Mouse (Mus musculus): ENCODE measurements at regions not wholly inside any gene's neighbourhood (a gene's known extent, or its start where the extent isn't known, plus 50 kb on each side); places are given as distances from the start of the nearest gene placed in this dataset.

- Histone ChIP-seq H3K27me3 (ENCODE audit: control insufficient read depth in 1 of 2, insufficient read depth in 2 of 2, low read length in 2 of 2) (peaks cover 0 to 7% of the 10 kb centered on the region in 2 experiments; a peak in 3 of 4 replicates), H3K36me3 (ENCODE audit: control insufficient read depth in 1 of 2, insufficient read depth in 2 of 2, low read length in 2 of 2) (no peaks in the 10 kb centered on the region), H3K9me3 (replicated peaks; ENCODE audit: insufficient read depth, low read length) (no peaks in the 10 kb centered on the region), H3K4me1 (ENCODE audit: control insufficient read depth in 1 of 2, insufficient read depth in 2 of 2, low read length in 2 of 2) (no peaks in the 10 kb centered on the region), H3K79me2 (ENCODE audit: control insufficient read depth, insufficient read depth, low read length, poor library complexity) (no peaks in the 10 kb centered on the region), H3K4me3 (ENCODE audit: control insufficient read depth in 1 of 2, insufficient read depth in 1 of 2, low read depth in 2 of 2, low read length in 2 of 2) (no peak overlapping the region), H3K9ac (ENCODE audit: control insufficient read depth, low read depth, low read length, poor library complexity, severe bottlenecking) (no peak overlapping the region), H3K27ac (ENCODE audit: control insufficient read depth, low read depth, low read length) (no peak overlapping the region)
- no peak for TF ChIP-seq GATA1 (IDR thresholded peaks at IDR 0.05; ENCODE audit: low read depth, low read length)
- TF ChIP-seq TAL1 (IDR thresholded peaks at IDR 0.05; ENCODE audit: low read length): no peak
- TF ChIP-seq UBTF (IDR thresholded peaks at IDR 0.05; ENCODE audit: borderline replicate concordance, insufficient read depth, low read depth, low read length): no peak
- TF ChIP-seq CHD1 (IDR thresholded peaks at IDR 0.05; ENCODE audit: low read depth, low read length): no peak
- TF ChIP-seq SIN3A (IDR thresholded peaks at IDR 0.05; ENCODE audit: low read length): no peak
- TF ChIP-seq ZKSCAN1 (IDR thresholded peaks at IDR 0.05; ENCODE audit: low read depth, low read length): no peak
- TF ChIP-seq TCF12 (IDR thresholded peaks at IDR 0.05; ENCODE audit: low read depth, low read length): no peak
- no peak for TF ChIP-seq ZNF384 (IDR thresholded peaks at IDR 0.05; ENCODE audit: low read depth, low read length)
- TF ChIP-seq RCOR1 (IDR thresholded peaks at IDR 0.05; ENCODE audit: low read depth, low read length): no peak
- TF ChIP-seq CTCF (IDR thresholded peaks at IDR 0.05 in 2 of 3, conservative IDR thresholded peaks at IDR 0.05 in 1 of 3; ENCODE audit: control insufficient read depth in 1 of 3, insufficient read depth in 1 of 3, low read depth in 2 of 3, low read length in 3 of 3, poor library complexity in 1 of 3, severe bottlenecking in 1 of 3): no peak
- DNase-seq (ENCODE audit: low read depth, low spot score): no peak
Measured at GRCm38 (mm10) chr17:45834518-45835071, 101.0 kb upstream of the 1600014C23Rik start.

GRCm38 (mm10) chr17:45830324-45830723 lies 96.7 kb upstream of the 1600014C23Rik start:
- no peak overlapping the region for H3K9ac ChIP-seq (ENCODE audit: control insufficient read depth, low read depth, low read length, poor library complexity, severe bottlenecking)
- no peak overlapping the region for H3K4me3 ChIP-seq (ENCODE audit: control insufficient read depth in 1 of 2, insufficient read depth in 1 of 2, low read depth in 2 of 2, low read length in 2 of 2)
- no peaks in the 10 kb centered on the region for H3K4me1 ChIP-seq (ENCODE audit: control insufficient read depth in 1 of 2, insufficient read depth in 2 of 2, low read length in 2 of 2)
- H3K36me3 ChIP-seq (ENCODE audit: control insufficient read depth in 1 of 2, insufficient read depth in 2 of 2, low read length in 2 of 2): no peaks in the 10 kb centered on the region
- DNase-seq (ENCODE audit: low read depth, low spot score): no peak
- H3K27ac ChIP-seq (ENCODE audit: control insufficient read depth, low read depth, low read length): no peak overlapping the region
- H3K9me3 ChIP-seq (replicated peaks; ENCODE audit: insufficient read depth, low read length): no peaks in the 10 kb centered on the region
- 0 out of 4 replicates have a peak, but pooled peaks cover 0 to 2% of the 10 kb centered on the region in 2 experiments for H3K27me3 ChIP-seq (ENCODE audit: control insufficient read depth in 1 of 2, insufficient read depth in 2 of 2, low read length in 2 of 2)
- TF ChIP-seq KAT2A (conservative IDR thresholded peaks at IDR 0.05; ENCODE audit: low read depth, low read length) (no peak), SMC3 (IDR thresholded peaks at IDR 0.05; ENCODE audit: low read depth, low read length) (peak; percentile 14; the same call in 1 of the 2 replicates), CTCF (IDR thresholded peaks at IDR 0.05 in 2 of 3, conservative IDR thresholded peaks at IDR 0.05 in 1 of 3; ENCODE audit: control insufficient read depth in 1 of 3, insufficient read depth in 1 of 3, low read depth in 2 of 3, low read length in 3 of 3, poor library complexity in 1 of 3, severe bottlenecking in 1 of 3) (peak; percentile 3 to 61 (median 28); a peak in 3 of 6 replicates), RCOR1 (IDR thresholded peaks at IDR 0.05; ENCODE audit: low read depth, low read length) (no peak)
- H3K79me2 ChIP-seq (ENCODE audit: control insufficient read depth, insufficient read depth, low read length, poor library complexity): no peaks in the 10 kb centered on the region

- H3K4me1 ChIP-seq (ENCODE audit: control insufficient read depth in 1 of 2, insufficient read depth in 2 of 2, low read length in 2 of 2): no peaks in the 10 kb centered on the region
- no peaks in the 10 kb centered on the region for H3K36me3 ChIP-seq (ENCODE audit: control insufficient read depth in 1 of 2, insufficient read depth in 2 of 2, low read length in 2 of 2)
- H3K27me3 ChIP-seq (ENCODE audit: control insufficient read depth in 1 of 2, insufficient read depth in 2 of 2, low read length in 2 of 2): 0 out of 4 replicates have a peak, but pooled peaks cover 0 to 2% of the 10 kb centered on the region in 2 experiments
- no peak for DNase-seq (ENCODE audit: low read depth, low spot score)
- H3K27ac ChIP-seq (ENCODE audit: control insufficient read depth, low read depth, low read length): no peak overlapping the region
- no peak overlapping the region for H3K9ac ChIP-seq (ENCODE audit: control insufficient read depth, low read depth, low read length, poor library complexity, severe bottlenecking)
- H3K9me3 ChIP-seq (replicated peaks; ENCODE audit: insufficient read depth, low read length): no peaks in the 10 kb centered on the region
- TF ChIP-seq CTCF (IDR thresholded peaks at IDR 0.05 in 2 of 3, conservative IDR thresholded peaks at IDR 0.05 in 1 of 3; ENCODE audit: control insufficient read depth in 1 of 3, insufficient read depth in 1 of 3, low read depth in 2 of 3, low read length in 3 of 3, poor library complexity in 1 of 3, severe bottlenecking in 1 of 3) (no peak), POLR2A (IDR thresholded peaks at IDR 0.05; ENCODE audit: control insufficient read depth in 1 of 2, insufficient read depth in 1 of 2, low read depth in 1 of 2, low read length in 2 of 2, poor library complexity in 1 of 2) (no peak)
- H3K4me3 ChIP-seq (ENCODE audit: control insufficient read depth in 1 of 2, insufficient read depth in 1 of 2, low read depth in 2 of 2, low read length in 2 of 2): no peak overlapping the region
- no peaks in the 10 kb centered on the region for H3K79me2 ChIP-seq (ENCODE audit: control insufficient read depth, insufficient read depth, low read length, poor library complexity)
Measured at GRCm38 (mm10) chr17:45829571-45829970, 95.9 kb upstream of the 1600014C23Rik start.
